Mouse (Mus musculus) heart, embryonic 15.5 days (tissue): ENCODE data around the gene Tmem132d. TPM values are rescaled to one million over a fixed set of nuclear protein-coding genes. Genes with fewer than 3 reads are reported as not detected.
A peak's percentile ranks its signal among the peaks of the same experiment; 100 is the strongest.

Experiments
- ATAC-seq: fragments of 200-750 bp; cut with Nextera tagmentation; replicated peaks from 2 replicates; pipeline ENCODE4 v1.8.0; 2017; ENCODE audit warnings: low read depth, moderate TSS enrichment; ENCODE audit not compliant: insufficient number of reproducible peaks, insufficient read depth, low FRiP score
- H3K27ac ChIP-seq: fragments of 300-500 bp; sonication (generic); 2 replicates; pipeline ENCODE4 v1.5.1; 2015; ENCODE audit warnings: mild to moderate bottlenecking, inconsistent platforms
- H3K27me3 ChIP-seq: fragments of 300-500 bp; sonication (generic); 2 replicates; pipeline ENCODE4 v1.6.1; 2015; ENCODE audit warnings: inconsistent platforms
- H3K36me3 ChIP-seq: fragments of 300-500 bp; sonication (generic); 2 replicates; pipeline ENCODE4 v1.6.1; 2015; ENCODE audit warnings: mild to moderate bottlenecking, inconsistent platforms
- H3K4me1 ChIP-seq: fragments of 300-500 bp; sonication (generic); replicated peaks from 2 replicates; pipeline ENCODE4 v1.6.1; 2015; ENCODE audit warnings: inconsistent platforms
- H3K4me2 ChIP-seq: fragments of 300-500 bp; sonication (generic); 2 replicates; pipeline ENCODE4 v1.6.1; 2015; ENCODE audit warnings: inconsistent platforms, mild to moderate bottlenecking, moderate library complexity
- H3K4me3 ChIP-seq: fragments of 300-500 bp; sonication (generic); 2 replicates; pipeline ENCODE4 v1.5.1; 2015; ENCODE audit warnings: mild to moderate bottlenecking, inconsistent platforms
- H3K9ac ChIP-seq: fragments of 300-500 bp; sonication (generic); 2 replicates; pipeline ENCODE4 v1.6.1; 2015; ENCODE audit warnings: mild to moderate bottlenecking, inconsistent platforms
- H3K9me3 ChIP-seq: fragments of 300-500 bp; sonication (generic); replicated peaks from 2 replicates; pipeline ENCODE4 v1.6.1; 2016; ENCODE audit warnings: inconsistent platforms
- WGBS: fragments of 180-500 bp; shearing (Covaris S2); methylation state at CpG from one replicate; pipeline ENCODE4 v1.1.7; 2015; ENCODE audit warnings: mixed read lengths; 5-methylcytosine and 5-hydroxymethylcytosine counted together
- polyA plus RNA-seq: library from polyadenylated mRNA; unstranded; fragments of >200 nt; fragmentation: Nextera tagmentation; extraction: Ambion mirVana; gene quantifications from 2 replicates; pipeline ENCODE4 v1.2.1, GENCODE M21; 2015

The Tmem132d gene
- polyA plus RNA-seq, 1 experiment from 2014 or later: 0.09 TPM

DNA sequence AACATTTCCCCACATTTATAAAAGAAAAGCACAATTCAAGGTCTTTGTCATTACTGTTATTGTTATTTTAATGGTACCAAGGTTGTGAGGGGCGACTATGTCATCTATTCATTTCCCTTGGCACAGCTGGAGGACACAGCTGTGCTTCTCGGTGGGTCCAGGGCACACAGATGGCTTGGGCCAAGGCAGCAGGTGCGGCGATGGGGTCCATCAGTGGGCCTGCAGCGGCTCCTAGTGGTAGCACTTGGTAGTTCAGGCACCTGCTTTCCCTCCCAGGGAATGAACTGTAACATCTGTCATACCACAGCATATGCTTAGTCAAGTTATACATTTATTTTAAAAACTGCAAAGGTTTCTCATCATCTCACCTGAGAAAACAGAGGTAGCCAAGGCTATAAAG lies 7.0 kb upstream of the Tmem132d start:
- H3K27me3 ChIP-seq: peaks cover 75% of the 10 kb centered on the region
- no peaks in the 10 kb centered on the region for H3K4me1 ChIP-seq
- ATAC-seq: no peak

DNA sequence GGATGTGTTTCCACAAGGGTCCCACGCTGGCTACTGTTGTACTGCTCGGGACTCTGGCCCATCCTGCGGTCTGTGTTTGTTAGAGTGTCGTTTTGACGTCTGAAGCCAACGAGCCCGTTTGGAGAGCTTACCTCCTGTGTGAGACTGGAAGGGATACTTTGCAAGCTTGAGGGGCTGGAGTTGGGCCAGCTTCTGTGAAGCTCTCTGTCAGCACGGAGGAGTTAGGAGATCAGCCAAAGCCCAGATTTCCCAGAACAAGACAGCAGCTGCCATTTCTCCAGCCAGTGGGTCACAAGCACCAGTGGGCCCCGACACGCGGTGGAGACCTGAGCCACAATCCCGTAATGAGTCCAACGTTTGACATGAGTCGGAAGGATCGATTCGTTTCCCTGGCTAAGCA lies 5.2 kb upstream of the Tmem132d start:
- no peaks in the 10 kb centered on the region for H3K36me3 ChIP-seq
- no peaks in the 10 kb centered on the region for H3K4me1 ChIP-seq
- ATAC-seq: no peak
- H3K9ac ChIP-seq: no peak overlapping the region
- H3K4me3 ChIP-seq: no peak overlapping the region
- 57% methylated on average over 16 of the region's 16 CpGs for WGBS
- no peaks in the 10 kb centered on the region for H3K9me3 ChIP-seq
- peaks cover 78% of the 10 kb centered on the region for H3K27me3 ChIP-seq
- no peak overlapping the region for H3K4me2 ChIP-seq
- no peak overlapping the region for H3K27ac ChIP-seq

More for the DNA sequence above, 7.0 kb upstream of the Tmem132d start:
- no peak overlapping the region for H3K4me2 ChIP-seq
- no peak overlapping the region for H3K9ac ChIP-seq
- no peak overlapping the region for H3K4me3 ChIP-seq
- H3K9me3 ChIP-seq: no peaks in the 10 kb centered on the region
- 2% methylated on average over 5 of the region's 5 CpGs for WGBS
- H3K27ac ChIP-seq: no peak overlapping the region
- no peaks in the 10 kb centered on the region for H3K36me3 ChIP-seq

DNA sequence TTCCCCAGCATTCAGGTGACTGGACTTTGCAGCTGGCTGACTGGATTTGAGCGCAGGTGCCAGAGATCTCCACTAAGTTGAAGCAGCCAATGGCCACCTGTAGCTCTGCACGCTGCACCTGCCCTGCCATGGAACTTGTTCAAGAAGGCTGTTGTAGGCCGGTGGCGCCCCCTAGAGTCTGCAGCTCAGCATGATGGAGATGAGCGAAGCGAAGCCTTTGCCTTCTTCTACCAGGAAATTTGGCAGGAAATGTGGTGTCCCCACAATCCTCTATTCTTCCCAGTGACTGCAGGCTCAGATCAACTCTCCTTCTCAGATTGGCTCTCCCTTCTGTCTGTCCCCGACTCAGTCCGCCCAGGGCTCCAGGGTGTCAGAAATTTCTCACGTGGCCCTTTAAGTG lies 4.0 kb upstream of the Tmem132d start:
- peaks cover 78% of the 10 kb centered on the region for H3K27me3 ChIP-seq

DNA sequence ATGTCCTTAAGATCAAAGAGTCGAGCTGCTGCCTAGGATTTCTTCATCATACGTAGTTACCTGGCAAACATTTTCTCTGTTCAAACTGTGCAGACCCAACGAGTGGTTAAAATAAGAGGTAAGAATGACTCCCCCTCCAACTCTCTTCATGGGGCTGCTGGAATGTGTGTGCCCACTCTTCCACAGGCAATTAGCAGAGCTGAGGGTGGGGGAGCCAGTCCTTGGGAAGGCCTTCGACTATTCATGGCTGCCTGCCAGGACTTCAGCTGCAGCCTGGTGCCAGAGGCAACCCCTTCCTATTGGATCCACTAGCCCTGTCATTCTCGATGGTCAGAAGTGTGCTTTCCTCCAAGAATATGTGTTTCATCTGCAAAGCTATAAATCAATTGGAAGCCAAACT lies 2.8 kb upstream of the Tmem132d start:
- WGBS: 44% methylated on average over 5 of the region's 5 CpGs
- no peak for ATAC-seq

More for the DNA sequence above, 4.0 kb upstream of the Tmem132d start:
- ATAC-seq: no peak
- no peak overlapping the region for H3K4me2 ChIP-seq
- H3K9me3 ChIP-seq: no peaks in the 10 kb centered on the region
- H3K9ac ChIP-seq: no peak overlapping the region
- WGBS: 13% methylated on average over 9 of the region's 9 CpGs
- no peaks in the 10 kb centered on the region for H3K36me3 ChIP-seq
- no peak overlapping the region for H3K27ac ChIP-seq
- no peaks in the 10 kb centered on the region for H3K4me1 ChIP-seq
- H3K4me3 ChIP-seq: no peak overlapping the region

GRCm38 (mm10) chr5:128433786-128434185 lies 909 bp upstream of the Tmem132d start:
- ATAC-seq: no peak
- H3K27me3 ChIP-seq: peaks cover 69% of the 10 kb centered on the region
- no peaks in the 10 kb centered on the region for H3K4me1 ChIP-seq
- no peaks in the 10 kb centered on the region for H3K9me3 ChIP-seq
- no peak overlapping the region for H3K4me2 ChIP-seq
- no peak overlapping the region for H3K9ac ChIP-seq
- H3K36me3 ChIP-seq: no peaks in the 10 kb centered on the region
- H3K4me3 ChIP-seq: no peak overlapping the region
- 47% methylated on average over 9 of the region's 9 CpGs for WGBS
- H3K27ac ChIP-seq: no peak overlapping the region

More for the DNA sequence above, 2.8 kb upstream of the Tmem132d start:
- Histone ChIP-seq H3K9ac (no peak overlapping the region), H3K27me3 (peaks cover 78% of the 10 kb centered on the region), H3K4me3 (no peak overlapping the region), H3K36me3 (no peaks in the 10 kb centered on the region), H3K4me2 (no peak overlapping the region), H3K9me3 (no peaks in the 10 kb centered on the region), H3K27ac (no peak overlapping the region), H3K4me1 (no peaks in the 10 kb centered on the region)

DNA sequence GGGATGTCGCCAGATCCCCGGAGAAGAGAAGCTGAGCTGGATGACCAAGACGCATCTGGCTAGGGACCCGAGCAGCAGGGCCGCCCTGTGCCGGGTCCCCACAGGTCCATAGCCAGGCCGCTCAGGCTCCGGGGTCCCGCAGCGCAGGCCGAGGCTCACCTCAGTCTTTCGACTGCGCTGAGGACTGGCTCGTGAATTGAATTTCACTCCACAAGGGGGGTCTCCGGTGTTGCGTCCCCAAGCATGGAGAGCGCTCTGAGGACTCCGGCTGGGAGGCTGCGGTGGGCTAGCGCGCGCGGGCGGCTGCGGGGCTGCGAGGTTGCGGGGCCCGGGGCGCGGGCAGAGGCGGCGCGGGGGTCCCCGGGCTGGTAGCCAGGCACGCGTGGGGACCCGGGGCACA lies 455 bp downstream of the Tmem132d start:
- peaks cover 56% of the 10 kb centered on the region for H3K27me3 ChIP-seq
- no peaks in the 10 kb centered on the region for H3K9me3 ChIP-seq
- peak overlapping the region; percentile 31 for H3K4me3 ChIP-seq
- ATAC-seq: no peak
- no peaks in the 10 kb centered on the region for H3K36me3 ChIP-seq
- H3K9ac ChIP-seq: no peak overlapping the region
- WGBS: 2% methylated on average over 37 of the region's 37 CpGs
- no peak overlapping the region for H3K27ac ChIP-seq
- H3K4me1 ChIP-seq: no peaks in the 10 kb centered on the region
- peak overlapping the region; percentile 43 for H3K4me2 ChIP-seq

DNA sequence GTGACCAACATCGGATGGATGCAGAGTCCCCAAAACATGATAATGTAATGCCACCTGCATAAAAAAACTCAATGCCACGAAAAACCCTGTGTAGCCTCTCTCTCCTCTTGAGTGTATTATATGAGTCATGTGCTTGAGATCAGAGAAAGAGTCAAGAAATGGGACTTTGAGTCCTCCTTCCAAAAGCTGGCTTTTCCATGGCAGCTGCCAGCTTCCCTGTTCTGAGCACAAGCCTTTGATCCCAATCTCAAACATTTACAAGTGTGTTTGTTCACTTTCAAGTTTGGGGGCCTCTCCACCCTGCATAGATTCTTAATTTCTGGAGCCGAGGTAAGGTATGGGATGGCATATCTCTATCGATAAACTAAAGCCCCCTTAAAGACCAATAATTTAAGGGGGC lies 8.2 kb downstream of the Tmem132d start:
- Histone ChIP-seq H3K9me3 (peaks cover 7% of the 10 kb centered on the region; the same call in 1 of the 2 replicates), H3K4me2 (no peak overlapping the region), H3K27me3 (no peaks in the 10 kb centered on the region; the same call in 1 of the 2 replicates), H3K27ac (no peak overlapping the region), H3K4me1 (no peaks in the 10 kb centered on the region), H3K36me3 (no peaks in the 10 kb centered on the region), H3K9ac (no peak overlapping the region), H3K4me3 (no peak overlapping the region)
- no peak for ATAC-seq
- WGBS: 73% methylated on average over 4 of the region's 4 CpGs

- Histone ChIP-seq H3K4me3 (no peak overlapping the region), H3K4me2 (no peak overlapping the region), H3K27me3 (no peaks in the 10 kb centered on the region; the same call in 1 of the 2 replicates), H3K36me3 (no peaks in the 10 kb centered on the region), H3K27ac (no peak overlapping the region), H3K4me1 (no peaks in the 10 kb centered on the region), H3K9ac (no peak overlapping the region), H3K9me3 (peaks cover 7% of the 10 kb centered on the region; the same call in 1 of the 2 replicates)
- 82% methylated on average over 2 of the region's 2 CpGs for WGBS
- ATAC-seq: no peak
Observed at GRCm38 (mm10) chr5:128424213-128424612, 8.7 kb downstream of the Tmem132d start.

DNA sequence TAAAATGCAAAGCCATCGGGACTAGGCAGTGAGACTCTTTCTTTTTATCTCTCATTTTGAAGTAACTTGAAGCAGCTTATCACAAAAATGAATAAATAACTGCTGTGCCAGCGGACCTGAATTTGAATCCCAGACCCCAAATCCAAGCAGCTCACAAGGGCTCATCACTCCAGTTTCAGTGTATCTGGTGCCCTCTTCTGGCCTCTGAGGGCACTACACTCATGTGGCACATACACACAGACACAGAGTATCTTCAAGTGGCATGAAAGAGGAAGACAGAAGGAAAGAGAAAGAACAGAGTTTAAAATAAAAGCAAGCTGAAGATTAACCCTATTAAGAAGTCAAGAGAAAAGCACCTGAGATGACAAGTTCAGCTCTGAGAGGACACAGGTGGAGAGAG lies 10.8 kb downstream of the Tmem132d start:
- no peaks in the 10 kb centered on the region for H3K36me3 ChIP-seq
- no peak overlapping the region for H3K27ac ChIP-seq
- H3K4me3 ChIP-seq: no peak overlapping the region
- H3K4me1 ChIP-seq: no peaks in the 10 kb centered on the region
- no peaks in the 10 kb centered on the region for H3K27me3 ChIP-seq
- no peak overlapping the region for H3K4me2 ChIP-seq
- 75% methylated on average over 2 of the region's 2 CpGs for WGBS
- H3K9me3 ChIP-seq: peaks cover 7% of the 10 kb centered on the region; the same call in 1 of the 2 replicates
- no peak overlapping the region for H3K9ac ChIP-seq
- no peak for ATAC-seq

- H3K9ac ChIP-seq: no peak overlapping the region
- WGBS: 65% methylated on average over 11 of the region's 11 CpGs
- H3K36me3 ChIP-seq: no peaks in the 10 kb centered on the region
- H3K4me1 ChIP-seq: no peaks in the 10 kb centered on the region
- no peaks in the 10 kb centered on the region for H3K27me3 ChIP-seq
- no peak overlapping the region for H3K4me2 ChIP-seq
- ATAC-seq: no peak
- H3K4me3 ChIP-seq: no peak overlapping the region
- no peak overlapping the region for H3K27ac ChIP-seq
- peaks cover 7% of the 10 kb centered on the region; the same call in 1 of the 2 replicates for H3K9me3 ChIP-seq
Observed at GRCm38 (mm10) chr5:128418149-128418710, 14.6 kb downstream of the Tmem132d start.

- no peak overlapping the region for H3K27ac ChIP-seq
- no peaks in the 10 kb centered on the region for H3K9me3 ChIP-seq
- H3K4me2 ChIP-seq: no peak overlapping the region
- WGBS: 59% methylated on average over 8 of the region's 8 CpGs
- H3K9ac ChIP-seq: no peak overlapping the region
- ATAC-seq: no peak
- no peaks in the 10 kb centered on the region for H3K27me3 ChIP-seq
- no peaks in the 10 kb centered on the region for H3K4me1 ChIP-seq
- H3K36me3 ChIP-seq: no peaks in the 10 kb centered on the region
- no peak overlapping the region for H3K4me3 ChIP-seq
Observed at GRCm38 (mm10) chr5:128414056-128414455, 18.8 kb downstream of the Tmem132d start.

DNA sequence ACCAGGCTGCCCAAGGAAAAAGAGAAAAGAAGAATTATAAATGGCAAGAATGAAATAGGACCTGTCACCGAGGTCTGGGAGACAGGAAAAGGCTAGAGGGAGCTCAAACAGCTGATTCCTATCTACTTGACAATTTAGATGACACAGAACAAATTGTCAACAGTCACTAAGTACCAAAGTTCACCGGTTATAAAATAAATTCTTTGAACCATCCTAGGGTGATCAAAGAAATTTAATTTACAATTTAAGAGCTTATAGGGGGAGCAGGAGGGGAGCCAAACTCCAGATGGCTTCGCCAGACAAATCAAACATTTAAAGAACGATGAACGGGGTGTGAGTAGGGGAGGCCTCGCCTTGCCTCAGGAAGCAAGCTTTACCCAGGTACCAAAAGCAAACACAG lies 20.6 kb downstream of the Tmem132d start:
- 59% methylated on average over 6 of the region's 6 CpGs for WGBS
- H3K4me1 ChIP-seq: no peaks in the 10 kb centered on the region
- H3K9ac ChIP-seq: no peak overlapping the region
- ATAC-seq: no peak
- H3K4me3 ChIP-seq: no peak overlapping the region
- no peaks in the 10 kb centered on the region for H3K9me3 ChIP-seq
- H3K4me2 ChIP-seq: no peak overlapping the region
- H3K27me3 ChIP-seq: no peaks in the 10 kb centered on the region
- H3K36me3 ChIP-seq: no peaks in the 10 kb centered on the region
- no peak overlapping the region for H3K27ac ChIP-seq
